Mouse (Mus musculus) embryonic facial prominence, embryonic 13.5 days (tissue): ENCODE data around the gene Gna12. TPM values are rescaled to one million over a fixed set of nuclear protein-coding genes. Genes with fewer than 3 reads are reported as not detected.
A peak's percentile ranks its signal among the peaks of the same experiment; 100 is the strongest.

Source experiments
- ATAC-seq: fragments of 200-750 bp; cut with Nextera tagmentation; 2 replicates; pipeline ENCODE4 v1.8.0; 2017; ENCODE audit warnings: low read depth; ENCODE audit not compliant: insufficient number of reproducible peaks, insufficient read depth, low FRiP score, low TSS enrichment
- H3K27ac ChIP-seq: fragments of 300-500 bp; sonication (generic); 2 replicates; pipeline ENCODE4 v1.5.1; 2015; ENCODE audit warnings: moderate library complexity, mild to moderate bottlenecking, inconsistent platforms
- H3K27me3 ChIP-seq: fragments of 300-500 bp; sonication (generic); 2 replicates; pipeline ENCODE4 v1.6.1; 2015; ENCODE audit warnings: mild to moderate bottlenecking, inconsistent platforms
- H3K36me3 ChIP-seq: fragments of 300-500 bp; sonication (generic); 2 replicates; pipeline ENCODE4 v1.6.1; 2015; ENCODE audit warnings: mild to moderate bottlenecking, inconsistent platforms
- H3K4me1 ChIP-seq: fragments of 300-500 bp; sonication (generic); 2 replicates; pipeline ENCODE4 v1.6.1; 2015; ENCODE audit warnings: inconsistent platforms
- H3K4me2 ChIP-seq: fragments of 300-500 bp; sonication (generic); 2 replicates; pipeline ENCODE4 v1.6.1; 2015; ENCODE audit warnings: moderate library complexity, mild to moderate bottlenecking, inconsistent platforms
- H3K4me3 ChIP-seq: fragments of 300-500 bp; sonication (generic); 2 replicates; pipeline ENCODE4 v1.5.1; 2015; ENCODE audit warnings: mild to moderate bottlenecking, inconsistent platforms
- H3K9ac ChIP-seq: fragments of 300-500 bp; sonication (generic); 2 replicates; pipeline ENCODE4 v1.6.1; 2015; ENCODE audit warnings: mild to moderate bottlenecking, inconsistent platforms
- H3K9me3 ChIP-seq: fragments of 300-500 bp; sonication (generic); 2 replicates; pipeline ENCODE4 v1.6.1; 2016; ENCODE audit warnings: inconsistent platforms
- WGBS: fragments of 180-500 bp; shearing (Covaris S2); methylation state at CpG from one replicate; pipeline ENCODE4 v1.1.7; 2015; ENCODE audit warnings: mixed read lengths; 5-methylcytosine and 5-hydroxymethylcytosine counted together
- polyA plus RNA-seq: library from polyadenylated mRNA; unstranded; fragments of >200 nt; fragmentation: Nextera tagmentation; extraction: Ambion mirVana; gene quantifications from 2 replicates; pipeline ENCODE4 v1.2.1, GENCODE M21; 2015

The Gna12 gene
- polyA plus RNA-seq, 1 experiment from 2014 or later = 9.3 TPM

DNA sequence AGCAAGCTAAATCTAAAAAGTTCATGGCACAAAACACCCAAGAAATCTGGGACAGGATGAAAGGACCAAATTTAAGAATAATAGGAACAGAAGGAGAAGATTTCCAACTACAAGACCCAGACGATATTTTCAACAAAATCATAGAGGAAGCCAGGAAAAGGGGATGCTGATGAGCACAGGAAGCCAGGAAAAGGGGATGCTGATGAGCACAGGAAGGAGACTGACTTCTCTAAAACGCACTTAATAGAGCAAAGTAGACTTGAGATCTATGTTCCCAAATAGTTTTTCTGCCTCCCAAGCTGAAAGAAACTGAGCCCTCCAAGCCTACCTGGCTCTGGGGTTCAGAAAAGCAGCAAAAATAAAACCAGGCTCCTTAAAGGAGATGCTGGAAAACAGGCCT is 2.8 kb downstream of the Gna12 start:
- ATAC-seq = no peak
- Histone ChIP-seq H3K27me3 (no peaks in the 10 kb centered on the region), H3K36me3 (peaks cover 3% of the 10 kb centered on the region; the same call in 1 of the 2 replicates), H3K4me3 (no peak overlapping the region), H3K4me2 (peak overlapping the region; percentile 91), H3K27ac (peak overlapping the region; percentile 19; the same call in 1 of the 2 replicates), H3K4me1 (peaks cover 38% of the 10 kb centered on the region), H3K9me3 (no peaks in the 10 kb centered on the region), H3K9ac (peak overlapping the region; percentile 47; the same call in 1 of the 2 replicates)
- 42% methylated on average over 2 of the region's 2 CpGs for WGBS

- Histone ChIP-seq H3K9ac (no peak overlapping the region), H3K9me3 (no peaks in the 10 kb centered on the region), H3K4me2 (no peak overlapping the region), H3K36me3 (peaks cover 3% of the 10 kb centered on the region; the same call in 1 of the 2 replicates), H3K27me3 (no peaks in the 10 kb centered on the region), H3K4me3 (no peak overlapping the region), H3K4me1 (peaks cover 40% of the 10 kb centered on the region), H3K27ac (no peak overlapping the region)
- 36% methylated on average over 1 of the region's 1 CpGs for WGBS
- no peak for ATAC-seq
These were observed 3.4 kb downstream of the Gna12 start for GRCm38 (mm10) chr5:140826796-140827195.

- Histone ChIP-seq H3K9ac (no peak overlapping the region), H3K36me3 (peaks cover 3% of the 10 kb centered on the region; the same call in 1 of the 2 replicates), H3K27ac (no peak overlapping the region), H3K9me3 (no peaks in the 10 kb centered on the region), H3K4me3 (no peak overlapping the region), H3K27me3 (no peaks in the 10 kb centered on the region), H3K4me2 (no peak overlapping the region), H3K4me1 (peaks cover 45% of the 10 kb centered on the region)
- WGBS = 100% methylated on average over 1 of the region's 1 CpGs
- ATAC-seq = no peak
These were observed 4.1 kb downstream of the Gna12 start for GRCm38 (mm10) chr5:140826118-140826517.

DNA sequence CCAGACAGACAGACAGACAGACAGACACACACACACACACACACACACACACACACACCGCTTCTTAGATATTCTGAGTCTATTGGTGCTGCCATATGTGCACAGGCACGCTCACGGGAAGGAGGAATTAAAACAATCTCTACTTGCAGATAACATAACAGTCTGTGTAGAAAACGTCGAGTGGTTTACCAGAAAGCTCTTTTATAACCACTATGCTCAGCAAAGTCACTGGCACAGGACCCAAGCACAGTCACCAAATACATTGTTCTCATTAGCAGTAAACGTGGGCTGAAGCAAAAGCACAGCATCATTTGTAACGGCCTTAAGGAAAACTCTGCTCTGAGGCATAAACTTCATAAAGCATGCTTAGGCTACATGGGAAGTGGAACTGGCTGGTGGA is 6.1 kb downstream of the Gna12 start:
- Histone ChIP-seq H3K4me3 (no peak overlapping the region), H3K27ac (no peak overlapping the region), H3K4me2 (no peak overlapping the region), H3K27me3 (no peaks in the 10 kb centered on the region), H3K36me3 (peaks cover 3% of the 10 kb centered on the region; the same call in 1 of the 2 replicates), H3K4me1 (peaks cover 58% of the 10 kb centered on the region), H3K9me3 (no peaks in the 10 kb centered on the region), H3K9ac (no peak overlapping the region)
- ATAC-seq = no peak
- WGBS = 75% methylated on average over 7 of the region's 7 CpGs

DNA sequence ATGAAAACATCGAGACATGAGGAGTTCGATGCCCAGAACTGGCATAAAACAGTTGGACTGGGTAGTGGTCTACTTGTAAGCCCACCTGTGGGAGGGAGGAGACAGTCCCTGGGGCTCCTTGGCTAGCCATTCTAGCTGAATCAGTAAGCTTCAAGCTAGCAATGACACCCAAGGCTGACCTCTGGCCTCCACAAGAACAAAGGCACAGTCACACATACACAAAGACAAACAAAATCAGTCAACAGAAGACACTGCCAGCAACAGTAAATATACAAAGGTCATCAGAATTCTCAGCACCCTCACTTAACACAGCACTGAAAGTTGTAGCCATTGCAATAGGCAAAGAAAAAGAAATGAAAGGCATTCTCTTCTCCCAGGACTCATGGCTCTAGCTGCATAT is 6.8 kb downstream of the Gna12 start:
- H3K27ac ChIP-seq = no peak overlapping the region
- H3K9ac ChIP-seq = no peak overlapping the region
- no peak overlapping the region for H3K4me3 ChIP-seq
- no peaks in the 10 kb centered on the region for H3K27me3 ChIP-seq
- H3K9me3 ChIP-seq = no peaks in the 10 kb centered on the region
- 93% methylated on average over 2 of the region's 2 CpGs for WGBS
- peaks cover 3% of the 10 kb centered on the region; the same call in 1 of the 2 replicates for H3K36me3 ChIP-seq
- no peak overlapping the region for H3K4me2 ChIP-seq
- H3K4me1 ChIP-seq = peaks cover 58% of the 10 kb centered on the region
- no peak for ATAC-seq

- no peak overlapping the region for H3K4me2 ChIP-seq
- H3K9me3 ChIP-seq = peaks cover 3% of the 10 kb centered on the region; the same call in 1 of the 2 replicates
- ATAC-seq = no peak
- WGBS = 88% methylated on average over 4 of the region's 4 CpGs
- no peak overlapping the region for H3K27ac ChIP-seq
- peaks cover 6% of the 10 kb centered on the region for H3K36me3 ChIP-seq
- no peak overlapping the region for H3K4me3 ChIP-seq
- H3K27me3 ChIP-seq = no peaks in the 10 kb centered on the region
- peaks cover 48% of the 10 kb centered on the region for H3K4me1 ChIP-seq
- no peak overlapping the region for H3K9ac ChIP-seq
These were observed 8.3 kb downstream of the Gna12 start for GRCm38 (mm10) chr5:140821951-140822350.

GRCm38 (mm10) chr5:140820539-140820938 is 9.7 kb downstream of the Gna12 start:
- Histone ChIP-seq H3K4me2 (no peak overlapping the region), H3K9ac (no peak overlapping the region), H3K9me3 (peaks cover 3% of the 10 kb centered on the region; the same call in 1 of the 2 replicates), H3K36me3 (peaks cover 6% of the 10 kb centered on the region; the same call in 1 of the 2 replicates), H3K4me1 (peaks cover 47% of the 10 kb centered on the region), H3K4me3 (no peak overlapping the region), H3K27me3 (no peaks in the 10 kb centered on the region), H3K27ac (no peak overlapping the region)
- WGBS = 73% methylated on average over 4 of the region's 4 CpGs
- ATAC-seq = no peak

DNA sequence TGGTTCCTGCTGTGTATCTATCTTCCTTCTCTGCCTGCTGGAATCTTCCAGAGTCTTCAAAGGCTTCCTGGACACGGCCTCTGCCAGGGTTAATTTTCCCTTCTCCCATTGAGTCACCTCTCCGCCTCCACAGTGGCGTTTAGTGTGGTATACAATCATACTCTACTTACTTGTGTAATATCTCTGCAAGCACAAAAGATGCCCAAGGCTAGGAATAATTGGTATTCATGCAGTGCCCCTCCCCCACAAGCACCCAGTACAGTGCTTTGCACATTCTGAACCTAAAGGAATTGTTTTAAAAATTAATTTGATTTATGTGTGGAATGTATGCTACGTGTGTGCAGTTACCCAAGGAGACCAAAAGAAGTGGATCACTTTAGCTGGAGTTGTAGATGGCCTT is 10.6 kb downstream of the Gna12 start:
- 44% methylated on average over 4 of the region's 4 CpGs for WGBS
- Histone ChIP-seq H3K27me3 (no peaks in the 10 kb centered on the region), H3K36me3 (peaks cover 4% of the 10 kb centered on the region; the same call in 1 of the 2 replicates), H3K9ac (no peak overlapping the region), H3K27ac (0 out of 2 replicates have a peak overlapping the region, but pooled peaks have one; percentile 23), H3K4me1 (peaks cover 57% of the 10 kb centered on the region), H3K9me3 (peaks cover 3% of the 10 kb centered on the region; the same call in 1 of the 2 replicates), H3K4me2 (no peak overlapping the region), H3K4me3 (no peak overlapping the region)
- no peak for ATAC-seq

GRCm38 (mm10) chr5:140818482-140819076 is 11.7 kb downstream of the Gna12 start:
- Histone ChIP-seq H3K4me1 (peaks cover 63% of the 10 kb centered on the region), H3K27me3 (no peaks in the 10 kb centered on the region), H3K36me3 (peaks cover 4% of the 10 kb centered on the region; the same call in 1 of the 2 replicates), H3K9me3 (peaks cover 3% of the 10 kb centered on the region; the same call in 1 of the 2 replicates), H3K4me3 (no peak overlapping the region), H3K27ac (peak overlapping the region; percentile 55; the same call in 1 of the 2 replicates), H3K4me2 (no peak overlapping the region), H3K9ac (no peak overlapping the region)
- 67% methylated on average over 5 of the region's 5 CpGs for WGBS
- ATAC-seq = no peak

- H3K36me3 ChIP-seq = peaks cover 4% of the 10 kb centered on the region; the same call in 1 of the 2 replicates
- no peaks in the 10 kb centered on the region for H3K27me3 ChIP-seq
- H3K9me3 ChIP-seq = peaks cover 3% of the 10 kb centered on the region; the same call in 1 of the 2 replicates
- H3K4me3 ChIP-seq = no peak overlapping the region
- no peak for ATAC-seq
- H3K27ac ChIP-seq = no peak overlapping the region
- WGBS = 92% methylated on average over 6 of the region's 6 CpGs
- H3K4me1 ChIP-seq = peaks cover 71% of the 10 kb centered on the region
- H3K4me2 ChIP-seq = no peak overlapping the region
- no peak overlapping the region for H3K9ac ChIP-seq
These were observed 13.2 kb downstream of the Gna12 start for GRCm38 (mm10) chr5:140816950-140817568.

DNA sequence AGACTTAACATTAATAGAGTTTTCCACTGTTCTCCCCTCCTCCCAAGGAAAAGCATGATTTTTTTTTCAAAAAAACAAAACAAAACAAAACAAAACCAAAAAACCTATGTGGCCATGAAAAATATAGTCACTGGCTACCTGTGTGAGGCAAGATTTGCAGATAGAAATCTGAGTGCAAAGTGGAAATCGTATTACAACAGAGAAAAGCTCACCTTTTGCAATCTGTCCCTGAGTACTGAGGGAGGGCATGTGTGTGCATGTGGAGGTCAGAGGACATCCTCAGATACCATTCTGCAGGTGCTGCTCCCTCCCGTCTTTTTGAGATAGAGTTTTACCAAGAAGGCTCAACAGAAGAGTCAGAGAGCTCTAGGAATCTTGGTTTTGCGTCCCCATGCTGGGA is 14.2 kb downstream of the Gna12 start:
- Histone ChIP-seq H3K4me3 (no peak overlapping the region), H3K4me1 (peaks cover 72% of the 10 kb centered on the region), H3K9me3 (peaks cover 3% of the 10 kb centered on the region; the same call in 1 of the 2 replicates), H3K4me2 (no peak overlapping the region), H3K27me3 (no peaks in the 10 kb centered on the region), H3K27ac (no peak overlapping the region), H3K9ac (no peak overlapping the region), H3K36me3 (peaks cover 4% of the 10 kb centered on the region; the same call in 1 of the 2 replicates)
- no peak for ATAC-seq
- 79% methylated on average over 3 of the region's 3 CpGs for WGBS
